Mouse (Mus musculus) embryo, embryonic 9.5 days (tissue): Measurements from ENCODE around the gene Cylc2.

Source experiments
- DNase-seq: peaks from one replicate; pipeline ENCODE4 v3.0.0-alpha.2; 2017; ENCODE audit errors: extremely low spot score

The Cylc2 gene

GRCm38 (mm10) chr4:51216378-51216777, at the start of gene Cylc2:
Gene Cylc2 (plus strand): TSS chr4:51216678.
- no peak for DNase-seq
